Mouse (Mus musculus): Measurements from ENCODE around the gene Ppp4r4.
A peak's percentile ranks its signal among the peaks of the same experiment; 100 is the strongest.
"Not testable (repeated sequence)": the region's sequence is repeated elsewhere in the genome, so short reads cannot be mapped to it uniquely, and the experiment has no call there.

Gene Ppp4r4

GRCm38 (mm10) chr12:103634430-103634829, 102.3 kb downstream of the Ppp4r4 start:
- no peak for DNase-seq (ENCODE audit: low spot score in 2 of 2)

GRCm38 (mm10) chr12:103635846-103636245, 103.8 kb downstream of the Ppp4r4 start:
- DNase-seq (ENCODE audit: low spot score in 2 of 2) = no peak

GRCm38 (mm10) chr12:103643336-103643735, 111.3 kb downstream of the Ppp4r4 start:
- DNase-seq (ENCODE audit: low spot score in 2 of 2) = peak in 1 of 2 experiments; percentile 19

- DNase-seq (ENCODE audit: low spot score in 2 of 2) = no peak
Measured at GRCm38 (mm10) chr12:103643818-103644217, 111.7 kb downstream of the Ppp4r4 start.

GRCm38 (mm10) chr12:103644601-103645000, 112.5 kb downstream of the Ppp4r4 start:
- no peak for DNase-seq (ENCODE audit: low spot score in 2 of 2)

- no peak for DNase-seq (ENCODE audit: low spot score in 2 of 2)
Measured at GRCm38 (mm10) chr12:103646314-103646713, 114.2 kb downstream of the Ppp4r4 start.

- DNase-seq (ENCODE audit: low spot score in 2 of 2) = no peak
Measured at GRCm38 (mm10) chr12:103653836-103654235, 121.8 kb downstream of the Ppp4r4 start.

GRCm38 (mm10) chr12:103655123-103656044, 123.3 kb downstream of the Ppp4r4 start:
- no peak for DNase-seq (ENCODE audit: low spot score in 2 of 2)

GRCm38 (mm10) chr12:103656848-103657626, 125.0 kb downstream of the Ppp4r4 start, which contains the start of gene Serpina6:
Serpina6 (minus strand) TSS chr12:103657212.
- DNase-seq (ENCODE audit: low spot score in 2 of 2) = no peak

- no peak for DNase-seq (ENCODE audit: low spot score in 2 of 2)
Measured at GRCm38 (mm10) chr12:103657991-103658390, 125.9 kb downstream of the Ppp4r4 start.

GRCm38 (mm10) chr12:103659171-103659570, 127.1 kb downstream of the Ppp4r4 start:
- no peak for DNase-seq (ENCODE audit: low spot score in 2 of 2)

GRCm38 (mm10) chr12:103660076-103660475, 128.0 kb downstream of the Ppp4r4 start:
- no peak for DNase-seq (ENCODE audit: low spot score in 2 of 2)

GRCm38 (mm10) chr12:103662053-103662452, 130.0 kb downstream of the Ppp4r4 start:
- DNase-seq (ENCODE audit: low spot score in 2 of 2) = not testable (repeated sequence)
